Mouse (Mus musculus) limb, embryonic 13.5 days (tissue): ENCODE measurements around the gene Nudt1. TPM values are rescaled to one million over a fixed set of nuclear protein-coding genes. Genes with fewer than 3 reads are reported as not detected.

Source experiments
- ATAC-seq: fragments of 200-750 bp; cut with Nextera tagmentation; 2 replicates; pipeline ENCODE4 v1.8.0; 2017; ENCODE audit warnings: low read depth, moderate number of reproducible peaks, moderate TSS enrichment; ENCODE audit not compliant: low FRiP score
- H3K27ac ChIP-seq: fragments of 300-500 bp; sonication (generic); 2 replicates; pipeline ENCODE4 v1.5.1; 2015; ENCODE audit warnings: inconsistent platforms, mild to moderate bottlenecking, moderate library complexity
- H3K27me3 ChIP-seq: fragments of 300-500 bp; sonication (generic); 2 replicates; pipeline ENCODE4 v1.6.1; 2015; ENCODE audit warnings: mild to moderate bottlenecking, inconsistent platforms
- H3K36me3 ChIP-seq: fragments of 300-500 bp; sonication (generic); 2 replicates; pipeline ENCODE4 v1.6.1; 2015; ENCODE audit warnings: inconsistent platforms, mild to moderate bottlenecking, moderate library complexity
- H3K4me1 ChIP-seq: fragments of 300-500 bp; sonication (generic); 2 replicates; pipeline ENCODE4 v1.6.1; 2015; ENCODE audit warnings: inconsistent platforms
- H3K4me2 ChIP-seq: fragments of 300-500 bp; sonication (generic); replicated peaks from 2 replicates; pipeline ENCODE4 v1.6.1; 2015; ENCODE audit warnings: inconsistent platforms, mild to moderate bottlenecking, moderate library complexity
- H3K4me3 ChIP-seq: fragments of 300-500 bp; sonication (generic); 2 replicates; pipeline ENCODE4 v1.5.1; 2015; ENCODE audit warnings: moderate library complexity, mild to moderate bottlenecking, inconsistent platforms
- H3K9ac ChIP-seq: fragments of 300-500 bp; sonication (generic); 2 replicates; pipeline ENCODE4 v1.6.1; 2015; ENCODE audit warnings: mild to moderate bottlenecking, inconsistent platforms
- H3K9me3 ChIP-seq: fragments of 300-500 bp; sonication (generic); 2 replicates; pipeline ENCODE4 v1.6.1; 2016; ENCODE audit warnings: inconsistent platforms
- WGBS: fragments of 180-500 bp; shearing (Covaris S2); methylation state at CpG from one replicate; pipeline ENCODE4 v1.1.7; 2015; 5-methylcytosine and 5-hydroxymethylcytosine counted together
- polyA plus RNA-seq: library from polyadenylated mRNA; unstranded; fragments of >200 nt; fragmentation: Nextera tagmentation; extraction: Ambion mirVana; gene quantifications from 2 replicates; pipeline ENCODE4 v1.2.1, GENCODE M21; 2015

Nudt1 gene
- polyA plus RNA-seq, 1 experiment from 2014 or later, result 46.6 TPM

DNA sequence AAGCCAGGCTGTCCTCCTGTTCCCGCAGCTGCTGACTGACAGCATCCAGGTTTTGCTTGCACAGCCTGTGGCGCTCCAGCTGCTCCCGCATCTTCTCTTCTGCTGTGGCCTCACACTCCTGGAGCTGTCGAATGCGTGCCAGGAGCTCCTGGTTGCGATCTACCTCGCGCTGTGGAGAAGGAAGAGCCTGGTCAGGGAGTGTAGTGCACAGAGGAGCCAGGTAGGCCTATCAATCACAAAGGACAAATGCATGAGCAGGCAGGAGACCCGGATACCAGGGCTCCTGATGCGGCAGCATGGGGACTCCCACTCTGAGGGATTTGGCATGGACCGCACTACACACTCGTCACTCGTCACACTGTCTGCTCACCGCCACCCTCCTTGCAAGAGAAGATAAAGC, 13.9 kb upstream of the Nudt1 start:
- Histone ChIP-seq H3K4me2 (no peak overlapping the region), H3K4me3 (no peak overlapping the region), H3K27me3 (no peaks in the 10 kb centered on the region), H3K9me3 (no peaks in the 10 kb centered on the region), H3K27ac (no peak overlapping the region), H3K9ac (no peak overlapping the region), H3K36me3 (peaks cover 96% of the 10 kb centered on the region), H3K4me1 (no peaks in the 10 kb centered on the region)
- WGBS, result 94% methylated on average over 14 of the region's 14 CpGs
- ATAC-seq, result no peak

DNA sequence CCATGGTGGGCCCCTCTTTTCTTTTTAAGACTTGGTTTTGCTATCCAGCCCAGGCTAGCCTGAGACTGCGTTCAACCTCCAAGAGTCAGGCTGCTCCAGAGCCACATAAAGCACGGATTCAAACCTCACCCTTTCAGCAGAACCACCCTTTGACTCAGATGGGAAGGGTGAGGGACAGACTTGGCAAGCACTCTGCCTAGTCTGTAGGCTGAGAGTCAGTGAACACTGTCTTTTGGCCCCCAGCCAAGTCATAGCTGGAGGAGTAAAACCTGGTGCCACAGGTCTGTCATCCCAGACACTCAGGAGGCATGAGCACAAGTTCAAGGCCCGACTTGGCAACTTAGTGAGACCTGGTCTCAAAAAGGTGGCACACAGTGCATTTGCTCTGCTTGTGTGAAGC, 4.7 kb upstream of the Nudt1 start:
- 74% methylated on average over 3 of the region's 3 CpGs for WGBS
- 0 out of 2 replicates have a peak overlapping the region, but pooled peaks have one; percentile 8 for H3K9ac ChIP-seq
- no peak overlapping the region for H3K4me3 ChIP-seq
- H3K27ac ChIP-seq, result no peak overlapping the region
- H3K4me2 ChIP-seq, result no peak overlapping the region
- H3K9me3 ChIP-seq, result no peaks in the 10 kb centered on the region
- peaks cover 13% of the 10 kb centered on the region for H3K4me1 ChIP-seq
- no peak for ATAC-seq
- H3K36me3 ChIP-seq, result peaks cover 38% of the 10 kb centered on the region
- H3K27me3 ChIP-seq, result no peaks in the 10 kb centered on the region

DNA sequence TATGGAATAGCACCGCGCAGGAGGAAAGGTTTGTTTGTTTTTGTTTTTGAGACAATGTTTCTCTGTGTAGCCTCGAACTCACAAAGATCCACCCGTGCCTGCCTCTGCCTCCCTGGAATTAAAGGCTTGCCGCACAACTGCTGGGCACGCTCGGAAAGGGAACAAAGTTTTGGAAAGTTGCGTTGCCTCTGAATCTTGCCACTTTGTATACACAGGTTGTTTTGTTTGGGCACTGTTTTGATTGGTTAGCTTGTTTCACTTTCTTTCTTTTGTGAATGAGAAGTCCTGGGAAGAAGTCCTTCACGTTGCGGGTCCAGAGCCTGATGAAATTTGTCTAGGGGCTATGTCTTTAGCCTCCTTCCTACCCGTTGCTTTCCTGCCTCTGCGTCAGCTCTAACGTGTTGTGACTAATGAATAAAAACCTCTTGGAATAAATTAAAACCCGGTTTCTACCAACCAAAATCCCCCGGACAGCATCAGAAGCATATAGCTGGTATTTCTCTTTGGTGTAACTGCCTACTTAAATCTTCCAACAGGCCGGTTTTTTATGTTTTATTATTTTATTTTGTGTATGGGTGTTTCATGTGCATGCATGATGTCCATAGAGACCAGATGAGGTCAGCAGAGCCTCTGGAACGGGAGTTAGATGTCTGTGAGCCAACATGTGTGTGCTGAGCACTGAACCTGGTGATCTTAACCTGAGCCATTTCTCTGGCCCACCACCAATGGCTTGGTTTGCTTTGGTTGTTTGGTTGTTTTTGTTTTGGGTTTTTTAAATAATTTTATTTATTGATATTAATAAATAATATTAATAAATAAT, 510 bp downstream of the Nudt1 start:
- Histone ChIP-seq H3K9ac (peak overlapping the region; percentile 98), H3K4me2 (peak overlapping the region; percentile 76), H3K9me3 (no peaks in the 10 kb centered on the region; the same call in 1 of the 2 replicates), H3K4me3 (peak overlapping the region; percentile 96), H3K4me1 (peaks cover 16% of the 10 kb centered on the region), H3K36me3 (peaks cover 20% of the 10 kb centered on the region), H3K27ac (peak overlapping the region; percentile 56), H3K27me3 (no peaks in the 10 kb centered on the region)
- ATAC-seq, result no peak
- under 1% methylated on average over 17 of the region's 17 CpGs for WGBS

DNA sequence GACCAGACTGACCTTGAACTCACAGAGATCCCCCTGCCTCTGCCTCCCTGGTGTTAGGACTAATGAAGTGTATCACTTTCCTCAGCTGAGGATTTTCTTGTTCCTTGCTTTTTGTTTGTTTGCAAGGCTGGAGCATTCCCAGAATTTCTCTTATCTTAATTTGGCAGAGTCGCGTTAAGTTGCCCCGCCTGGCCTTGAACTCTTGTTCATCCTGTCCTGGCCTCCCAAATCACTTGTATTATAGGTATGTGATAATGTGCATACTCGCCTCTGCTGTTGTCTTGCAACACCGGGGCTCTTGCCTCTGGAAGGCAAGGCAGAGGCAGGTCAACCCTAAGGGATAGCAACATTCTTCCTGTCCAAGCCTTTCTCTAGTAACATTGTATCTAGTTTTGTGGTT, 2.6 kb downstream of the Nudt1 start:
- H3K27ac ChIP-seq, result no peak overlapping the region
- no peak overlapping the region for H3K4me2 ChIP-seq
- no peaks in the 10 kb centered on the region for H3K27me3 ChIP-seq
- 89% methylated on average over 5 of the region's 5 CpGs for WGBS
- H3K9me3 ChIP-seq, result no peaks in the 10 kb centered on the region; the same call in 1 of the 2 replicates
- H3K9ac ChIP-seq, result no peak overlapping the region
- peaks cover 16% of the 10 kb centered on the region for H3K4me1 ChIP-seq
- peaks cover 38% of the 10 kb centered on the region for H3K36me3 ChIP-seq
- ATAC-seq, result no peak
- no peak overlapping the region for H3K4me3 ChIP-seq

DNA sequence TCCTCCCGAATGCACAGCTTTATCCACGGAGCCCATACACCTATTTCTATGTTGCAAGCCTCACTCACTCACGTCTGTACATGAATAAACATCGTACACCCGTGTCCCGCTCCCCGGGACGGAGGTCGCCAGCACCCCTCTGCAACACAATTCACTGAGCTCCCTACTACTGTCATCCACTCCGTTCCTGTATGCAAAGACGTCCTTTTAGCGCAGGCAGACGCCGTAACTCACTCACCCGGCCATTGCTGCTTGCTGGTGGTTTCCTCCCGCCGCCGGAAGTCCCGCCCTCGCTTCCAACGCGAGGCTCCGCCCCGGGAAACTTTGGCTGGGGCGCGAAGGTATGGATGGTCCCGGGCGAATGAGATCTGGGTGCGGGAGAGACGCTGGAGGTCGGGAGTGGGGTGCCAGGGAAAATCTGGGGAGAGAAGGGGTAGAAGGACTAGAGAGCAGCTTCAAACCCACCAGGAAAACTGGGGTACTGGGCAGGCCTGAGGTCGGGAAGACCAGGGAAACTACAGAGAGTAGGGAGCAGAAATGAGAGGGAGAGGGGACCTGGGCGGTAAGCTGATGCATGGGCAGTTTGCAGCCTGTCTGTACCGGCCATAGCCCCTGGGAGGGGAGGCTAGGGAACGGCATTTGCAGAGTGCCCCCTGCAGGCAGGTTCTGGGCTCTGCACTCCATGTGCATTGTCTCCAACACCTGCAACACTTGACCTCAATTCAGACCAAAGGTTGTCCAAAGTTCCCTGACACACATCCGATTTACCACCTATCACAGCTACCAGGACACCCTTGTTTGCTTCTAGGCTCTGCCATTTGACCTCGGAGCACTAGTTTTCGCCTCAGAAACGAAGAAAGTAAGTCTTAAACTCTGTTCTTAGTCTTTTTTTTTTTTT, 10.4 kb downstream of the Nudt1 start, which contains the start of gene Mrm2:
TSS of gene Mrm2 (minus strand) at position 284 of the 898 bp plus-strand sequence.
- ATAC-seq, result peak; percentile 84
- Histone ChIP-seq H3K36me3 (peaks cover 39% of the 10 kb centered on the region), H3K9ac (peak within 1 kb of the TSS; percentile 82), H3K4me2 (peak within 1 kb of the TSS; percentile 94), H3K9me3 (no peaks in the 10 kb centered on the region), H3K27me3 (no peaks in the 10 kb centered on the region), H3K27ac (peak within 1 kb of the TSS; percentile 89), H3K4me3 (peak within 1 kb of the TSS; percentile 71), H3K4me1 (peaks cover 17% of the 10 kb centered on the region)
- 1% methylated on average over 39 of the region's 39 CpGs for WGBS

DNA sequence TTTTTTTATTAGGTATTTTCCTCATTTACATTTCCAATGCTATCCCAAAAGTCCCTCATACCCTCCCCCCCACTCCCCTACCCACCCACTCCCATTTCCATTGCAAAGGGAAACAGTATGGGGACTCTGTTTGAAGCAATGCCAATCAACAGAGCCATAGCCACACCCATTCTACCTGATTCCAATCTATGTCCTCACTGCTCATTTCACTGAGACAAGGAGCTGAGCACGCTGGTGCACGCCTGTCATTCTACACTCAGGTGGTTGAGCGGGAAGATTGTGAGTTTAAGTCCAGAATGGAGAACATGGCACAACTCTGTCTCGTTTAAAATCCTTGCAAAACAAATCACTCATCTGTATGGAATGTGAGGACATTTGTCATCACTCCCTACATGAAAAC, 11.1 kb downstream of the Nudt1 start:
- H3K9ac ChIP-seq, result no peak overlapping the region
- H3K9me3 ChIP-seq, result no peaks in the 10 kb centered on the region
- H3K4me2 ChIP-seq, result peak overlapping the region; percentile 94
- no peaks in the 10 kb centered on the region for H3K27me3 ChIP-seq
- WGBS, result 53% methylated on average over 4 of the region's 4 CpGs
- H3K36me3 ChIP-seq, result peaks cover 40% of the 10 kb centered on the region
- no peak overlapping the region for H3K27ac ChIP-seq
- no peak for ATAC-seq
- peak overlapping the region; percentile 71 for H3K4me3 ChIP-seq
- peaks cover 17% of the 10 kb centered on the region for H3K4me1 ChIP-seq

DNA sequence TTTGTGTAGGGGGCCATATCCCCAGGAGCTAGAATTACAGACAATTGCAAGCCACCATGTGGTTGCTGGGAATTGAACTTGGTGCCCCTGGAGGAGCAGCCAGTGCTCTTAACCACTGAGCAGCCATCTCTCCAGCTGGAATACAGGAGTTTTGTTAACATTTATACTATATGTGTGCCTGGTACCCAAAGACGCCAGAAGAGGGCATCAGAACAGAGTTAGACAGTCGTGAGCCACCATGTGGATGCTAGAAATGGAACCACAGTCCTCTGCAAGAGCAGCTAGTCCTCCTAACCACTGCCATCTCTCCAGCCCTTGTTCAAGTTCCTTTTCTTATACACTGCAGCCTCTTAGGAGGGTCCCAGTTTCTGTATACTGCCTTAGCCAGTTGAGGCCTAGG, 12.2 kb downstream of the Nudt1 start:
- H3K4me3 ChIP-seq, result no peak overlapping the region
- H3K36me3 ChIP-seq, result peaks cover 40% of the 10 kb centered on the region
- H3K9ac ChIP-seq, result no peak overlapping the region
- no peak overlapping the region for H3K27ac ChIP-seq
- ATAC-seq, result no peak
- 39% methylated on average over 2 of the region's 2 CpGs for WGBS
- H3K9me3 ChIP-seq, result peaks cover under 1% of the 10 kb centered on the region; the same call in 1 of the 2 replicates
- peaks cover 17% of the 10 kb centered on the region for H3K4me1 ChIP-seq
- H3K27me3 ChIP-seq, result no peaks in the 10 kb centered on the region
- no peak overlapping the region for H3K4me2 ChIP-seq

DNA sequence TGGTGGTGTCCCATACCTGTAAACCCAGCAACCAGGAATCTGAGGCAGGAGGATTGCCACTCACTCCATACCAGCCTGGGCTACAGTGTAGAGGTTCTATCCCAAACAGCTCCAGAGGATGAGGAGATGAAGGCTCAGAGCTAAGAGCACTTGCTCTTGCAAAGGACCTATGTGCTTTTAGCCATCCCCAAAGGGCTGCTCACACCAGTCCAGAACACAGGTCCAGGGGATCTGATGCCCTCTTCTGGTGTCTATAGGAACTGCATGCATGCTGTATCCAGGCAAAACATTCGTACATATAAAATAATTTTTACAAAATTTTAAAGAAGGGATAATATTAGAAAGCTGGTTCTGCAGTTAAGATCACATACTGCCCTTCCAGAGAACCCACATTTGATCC, 15.2 kb downstream of the Nudt1 start:
- 76% methylated on average over 1 of the region's 1 CpGs for WGBS
- Histone ChIP-seq H3K36me3 (peaks cover 50% of the 10 kb centered on the region), H3K9ac (no peak overlapping the region), H3K9me3 (peaks cover 3% of the 10 kb centered on the region; the same call in 1 of the 2 replicates), H3K27ac (no peak overlapping the region), H3K4me1 (peaks cover 7% of the 10 kb centered on the region; the same call in 1 of the 2 replicates), H3K27me3 (no peaks in the 10 kb centered on the region), H3K4me2 (no peak overlapping the region), H3K4me3 (no peak overlapping the region)
- ATAC-seq, result no peak

DNA sequence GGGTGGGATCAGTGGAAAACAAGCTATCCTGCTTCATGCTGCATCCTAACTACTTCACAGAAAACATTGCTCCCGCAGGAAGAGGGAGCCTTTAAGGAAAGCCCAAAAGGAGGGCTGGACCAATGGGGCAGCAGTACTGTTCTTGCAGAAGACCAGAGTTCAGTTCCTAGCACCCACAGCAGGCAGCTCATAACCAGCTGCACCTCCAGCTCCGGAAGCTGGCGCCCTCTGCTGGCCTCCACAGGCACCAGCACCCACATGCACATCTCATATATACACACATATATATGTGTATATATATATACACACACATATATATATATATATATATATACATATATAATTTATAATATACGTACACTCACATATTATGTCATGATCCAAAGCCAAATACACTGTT, 17.3 kb downstream of the Nudt1 start:
- 89% methylated on average over 4 of the region's 4 CpGs for WGBS
- no peaks in the 10 kb centered on the region for H3K27me3 ChIP-seq
- no peak overlapping the region for H3K4me3 ChIP-seq
- peaks cover 3% of the 10 kb centered on the region; the same call in 1 of the 2 replicates for H3K9me3 ChIP-seq
- no peak overlapping the region for H3K4me2 ChIP-seq
- no peak for ATAC-seq
- no peak overlapping the region for H3K9ac ChIP-seq
- H3K36me3 ChIP-seq, result peaks cover 57% of the 10 kb centered on the region
- H3K27ac ChIP-seq, result no peak overlapping the region
- no peaks in the 10 kb centered on the region for H3K4me1 ChIP-seq

DNA sequence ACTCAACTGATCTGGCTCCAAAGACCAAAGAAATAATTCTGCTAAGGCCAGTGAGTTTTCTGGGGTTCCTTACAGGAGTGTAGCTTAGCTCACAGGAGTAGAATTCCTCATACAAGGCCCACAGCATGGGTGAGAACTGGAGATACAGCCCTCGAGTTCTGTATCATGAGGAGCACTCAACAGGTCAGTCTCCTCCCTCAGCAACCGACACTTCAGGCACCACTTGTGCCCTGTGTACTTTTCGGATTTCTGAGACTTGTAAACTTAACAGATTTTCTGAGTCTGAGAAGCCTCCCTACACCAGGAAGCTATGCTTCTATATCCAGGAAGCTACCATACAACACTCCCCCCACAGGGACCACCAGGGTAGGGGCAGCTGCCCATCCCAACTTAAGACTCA, 18.4 kb downstream of the Nudt1 start:
- WGBS, result 65% methylated on average over 3 of the region's 3 CpGs
- H3K27ac ChIP-seq, result no peak overlapping the region
- H3K9ac ChIP-seq, result no peak overlapping the region
- peaks cover 3% of the 10 kb centered on the region; the same call in 1 of the 2 replicates for H3K9me3 ChIP-seq
- peaks cover 68% of the 10 kb centered on the region for H3K36me3 ChIP-seq
- H3K4me2 ChIP-seq, result no peak overlapping the region
- no peaks in the 10 kb centered on the region for H3K4me1 ChIP-seq
- H3K27me3 ChIP-seq, result no peaks in the 10 kb centered on the region
- no peak for ATAC-seq
- no peak overlapping the region for H3K4me3 ChIP-seq

DNA sequence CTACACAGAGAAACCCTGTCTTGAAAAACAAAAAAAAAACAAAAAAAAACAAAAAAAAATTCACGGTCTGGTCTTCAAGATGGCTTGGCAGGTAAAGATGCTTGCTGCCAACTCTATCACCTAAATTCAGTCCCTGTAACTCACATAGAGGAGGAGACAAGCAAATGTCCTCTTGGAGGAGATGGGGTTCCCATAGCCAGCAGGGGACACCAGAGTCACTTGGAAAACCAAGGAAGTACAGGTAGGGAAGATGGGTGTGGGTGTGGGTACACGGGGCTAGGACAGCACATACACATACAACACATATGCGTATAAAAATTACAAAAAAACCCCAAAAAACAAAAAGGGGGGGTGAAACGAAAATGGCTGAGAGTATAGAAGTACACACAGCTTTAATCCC, 21.4 kb downstream of the Nudt1 start:
- Histone ChIP-seq H3K4me1 (no peaks in the 10 kb centered on the region), H3K4me3 (no peak overlapping the region), H3K9me3 (peaks cover 3% of the 10 kb centered on the region; the same call in 1 of the 2 replicates), H3K36me3 (peaks cover 85% of the 10 kb centered on the region), H3K27ac (no peak overlapping the region), H3K9ac (no peak overlapping the region), H3K27me3 (no peaks in the 10 kb centered on the region), H3K4me2 (no peak overlapping the region)
- ATAC-seq, result no peak
- WGBS, result 83% methylated on average over 4 of the region's 4 CpGs

DNA sequence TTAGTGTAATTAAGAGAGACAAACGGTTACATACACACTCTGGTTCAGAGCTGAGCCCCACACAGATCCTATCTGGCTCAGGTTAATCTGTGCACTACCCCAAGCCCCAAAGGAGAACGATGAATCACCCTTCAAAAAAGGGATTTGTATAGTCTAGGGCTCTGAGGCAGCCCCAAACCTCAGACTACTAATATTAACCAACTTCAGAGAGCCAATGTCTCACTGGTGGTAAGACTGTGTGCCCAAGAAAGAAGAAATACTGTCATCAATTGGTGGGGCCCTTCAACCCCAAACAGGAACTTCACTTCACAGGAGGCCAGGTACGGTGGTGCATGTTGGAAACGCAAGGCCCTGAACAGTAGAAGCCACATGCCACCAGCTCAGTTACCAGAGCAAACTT, 23.8 kb downstream of the Nudt1 start:
- no peaks in the 10 kb centered on the region for H3K9me3 ChIP-seq
- ATAC-seq, result no peak
- no peak overlapping the region for H3K9ac ChIP-seq
- 90% methylated on average over 4 of the region's 4 CpGs for WGBS
- H3K27me3 ChIP-seq, result no peaks in the 10 kb centered on the region
- no peaks in the 10 kb centered on the region for H3K4me1 ChIP-seq
- no peak overlapping the region for H3K27ac ChIP-seq
- H3K4me3 ChIP-seq, result no peak overlapping the region
- peaks cover 66% of the 10 kb centered on the region for H3K36me3 ChIP-seq
- H3K4me2 ChIP-seq, result no peak overlapping the region
